Mouse (Mus musculus) limb, embryonic 14.5 days (tissue): ENCODE measurements at regions not wholly inside any gene's neighbourhood (a gene's known extent, or its start where the extent isn't known, plus 50 kb on each side); places are given as distances from the start of the nearest gene placed in this dataset.

Experiments
- ATAC-seq: fragments of 200-750 bp; cut with Nextera tagmentation; 2 replicates; pipeline ENCODE4 v1.8.0; 2017; ENCODE audit warnings: low read depth, moderate number of reproducible peaks, moderate TSS enrichment; ENCODE audit not compliant: low FRiP score
- DNase-seq: peaks from one replicate; pipeline ENCODE4 v3.0.0-alpha.2; 2015; ENCODE audit warnings: low spot score
- H3K27ac ChIP-seq: fragments of 300-500 bp; sonication (generic); replicated peaks from 2 replicates; pipeline ENCODE4 v1.5.1; 2014; ENCODE audit warnings: low read depth, mild to moderate bottlenecking, low read length, moderate library complexity, mixed read lengths
- H3K27me3 ChIP-seq: fragments of 300-500 bp; sonication (generic); 2 replicates; pipeline ENCODE4 v1.6.1; 2014; ENCODE audit warnings: low read length, mixed read lengths; ENCODE audit not compliant: control insufficient read depth, insufficient read depth
- H3K36me3 ChIP-seq: fragments of 300-500 bp; sonication (generic); 2 replicates; pipeline ENCODE4 v1.6.1; 2014; ENCODE audit warnings: mild to moderate bottlenecking, low read length, moderate library complexity, mixed read lengths; ENCODE audit not compliant: control insufficient read depth, insufficient read depth
- H3K4me1 ChIP-seq: fragments of 300-500 bp; sonication (generic); 2 replicates; pipeline ENCODE4 v1.6.1; 2014; ENCODE audit warnings: antibody characterized with exemption, low read length, mixed read lengths; ENCODE audit not compliant: control insufficient read depth, insufficient read depth
- H3K4me2 ChIP-seq: fragments of 300-500 bp; sonication (generic); replicated peaks from 2 replicates; pipeline ENCODE4 v1.6.1; 2014; ENCODE audit warnings: low read depth, mild to moderate bottlenecking, low read length, moderate library complexity; ENCODE audit not compliant: severe bottlenecking
- H3K4me3 ChIP-seq: fragments of 300-500 bp; sonication (generic); replicated peaks from 2 replicates; pipeline ENCODE4 v1.5.1; 2014; ENCODE audit warnings: low read length
- H3K9ac ChIP-seq: fragments of 300-500 bp; sonication (generic); 2 replicates; pipeline ENCODE4 v1.6.1; 2014; ENCODE audit warnings: mild to moderate bottlenecking, low read depth, low read length, moderate library complexity; ENCODE audit not compliant: severe bottlenecking
- H3K9me3 ChIP-seq: fragments of 300-500 bp; sonication (generic); 2 replicates; pipeline ENCODE4 v1.6.1; 2016; ENCODE audit warnings: low read length; ENCODE audit not compliant: control insufficient read depth
- POLR2A ChIP-seq: fragments of 200-500 bp; IDR thresholded peaks from 2 replicates; pipeline ENCODE4 v1.8.0; 2012; ENCODE audit warnings: inconsistent platforms, mild to moderate bottlenecking, moderate library complexity, borderline replicate concordance; ENCODE audit not compliant: insufficient read depth, insufficient read length; ENCODE audit errors: extremely low read depth
- WGBS: fragments of 180-500 bp; shearing (Covaris S2); extraction: QIAGEN DNeasy Blood & Tissue Kit; methylation state at CpG from one replicate; pipeline ENCODE4 v1.1.7; 2014; 5-methylcytosine and 5-hydroxymethylcytosine counted together

- no peak for DNase-seq
- TF ChIP-seq POLR2A, result no peak
- Histone ChIP-seq H3K27me3 (no peaks in the 10 kb centered on the region), H3K9ac (no peak overlapping the region), H3K4me3 (no peak overlapping the region), H3K4me1 (no peaks in the 10 kb centered on the region), H3K36me3 (no peaks in the 10 kb centered on the region), H3K4me2 (no peak overlapping the region), H3K9me3 (no peaks in the 10 kb centered on the region), H3K27ac (no peak overlapping the region)
- no peak for ATAC-seq
Observed at GRCm38 (mm10) chr17:4382716-4383115, 611.4 kb upstream of the Arid1b start.

- no peak for TF ChIP-seq POLR2A
- no peak for ATAC-seq
- Histone ChIP-seq H3K4me1 (no peaks in the 10 kb centered on the region), H3K4me3 (no peak overlapping the region), H3K27me3 (no peaks in the 10 kb centered on the region), H3K4me2 (no peak overlapping the region), H3K9ac (no peak overlapping the region), H3K9me3 (no peaks in the 10 kb centered on the region), H3K27ac (no peak overlapping the region), H3K36me3 (no peaks in the 10 kb centered on the region)
- WGBS, result 80% methylated on average over 4 of the region's 4 CpGs
- no peak for DNase-seq
Observed at GRCm38 (mm10) chr17:4387616-4388015, 606.5 kb upstream of the Arid1b start.

- H3K9ac ChIP-seq, result no peak overlapping the region
- 87% methylated on average over 4 of the region's 4 CpGs for WGBS
- no peak for TF ChIP-seq POLR2A
- no peak overlapping the region for H3K4me3 ChIP-seq
- H3K27me3 ChIP-seq, result no peaks in the 10 kb centered on the region
- no peak overlapping the region for H3K27ac ChIP-seq
- no peaks in the 10 kb centered on the region for H3K36me3 ChIP-seq
- no peak for ATAC-seq
- no peak for DNase-seq
- no peaks in the 10 kb centered on the region for H3K9me3 ChIP-seq
- no peaks in the 10 kb centered on the region for H3K4me1 ChIP-seq
- H3K4me2 ChIP-seq, result no peak overlapping the region
Observed at GRCm38 (mm10) chr17:4390012-4390411, 604.1 kb upstream of the Arid1b start.

DNA sequence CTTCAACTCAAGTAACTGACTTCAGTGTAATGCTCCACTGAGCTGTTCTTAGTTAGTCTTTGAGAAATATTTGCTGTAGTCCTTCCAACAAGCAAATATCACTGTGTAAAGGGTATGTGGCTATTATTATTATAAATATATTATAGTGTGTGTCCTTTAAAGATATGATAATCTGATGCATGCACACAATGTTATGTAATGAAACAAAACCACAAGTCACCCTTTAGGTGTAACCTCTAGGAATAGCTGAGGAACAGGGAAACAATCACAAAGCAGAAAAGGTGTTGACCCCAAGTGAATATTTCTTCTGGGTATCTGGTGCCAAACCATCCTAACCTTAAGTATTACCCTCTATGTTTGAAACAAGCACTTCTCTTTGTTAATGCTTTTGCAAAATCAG is 603.6 kb upstream of the Arid1b start:
- DNase-seq (no peak), ATAC-seq (no peak)
- H3K4me1 ChIP-seq, result no peaks in the 10 kb centered on the region
- TF ChIP-seq POLR2A, result no peak
- no peak overlapping the region for H3K4me2 ChIP-seq
- no peaks in the 10 kb centered on the region for H3K27me3 ChIP-seq
- no peak overlapping the region for H3K27ac ChIP-seq
- no peaks in the 10 kb centered on the region for H3K9me3 ChIP-seq
- H3K4me3 ChIP-seq, result no peak overlapping the region
- no peak overlapping the region for H3K9ac ChIP-seq
- no peaks in the 10 kb centered on the region for H3K36me3 ChIP-seq

- Histone ChIP-seq H3K27me3 (no peaks in the 10 kb centered on the region), H3K36me3 (no peaks in the 10 kb centered on the region), H3K4me2 (no peak overlapping the region), H3K4me1 (no peaks in the 10 kb centered on the region), H3K9me3 (no peaks in the 10 kb centered on the region), H3K27ac (no peak overlapping the region), H3K4me3 (no peak overlapping the region), H3K9ac (no peak overlapping the region)
- DNase-seq (no peak), ATAC-seq (no peak)
- no peak for TF ChIP-seq POLR2A
- 78% methylated on average over 1 of the region's 1 CpGs for WGBS
Observed at GRCm38 (mm10) chr17:4391210-4391609, 602.9 kb upstream of the Arid1b start.

GRCm38 (mm10) chr17:4396119-4396518 is 598.0 kb upstream of the Arid1b start:
- DNase-seq, result no peak
- Histone ChIP-seq H3K9me3 (no peaks in the 10 kb centered on the region), H3K4me2 (no peak overlapping the region), H3K27me3 (no peaks in the 10 kb centered on the region), H3K27ac (no peak overlapping the region), H3K4me1 (no peaks in the 10 kb centered on the region), H3K36me3 (no peaks in the 10 kb centered on the region), H3K4me3 (no peak overlapping the region), H3K9ac (no peak overlapping the region)
- 67% methylated on average over 5 of the region's 5 CpGs for WGBS
- TF ChIP-seq POLR2A, result no peak
- ATAC-seq, result no peak
